13 mouse cellular contexts compared by ENCODE assay signal in genomic region chr1:163621293-163621692, GRCm38 (mm10).
"Had no signal": no experiment of that assay in that cellular context is flagged by ENCODE, and none has a peak within 500 bp of the region (broad histone marks: within the 10 kb centered on the region; RNA-seq: fewer than 3 reads in every experiment).

No protein-coding gene starts in this region.

- ATAC-seq: midbrain, embryonic 13.5 days; midbrain, embryonic 16.5 days had no signal

- DNase-seq: kidney, adult 18-20 months; kidney, adult 9 months; kidney, postnatal 14 days; kidney, postnatal 4 days; left cerebral cortex, postnatal 4 days; lung, adult 18-20 months; lung, postnatal 10 days; lung, postnatal 36 days; right cerebral cortex, postnatal 25 days; spleen, adult 18-20 months; thymus, postnatal 36 days had no signal
